Mouse (Mus musculus) ES-E14 (cell line): ENCODE data around the gene Uri1. TPM values are rescaled to one million over a fixed set of nuclear protein-coding genes. Genes with fewer than 3 reads are reported as not detected.

ENCODE experiments used
- DNase-seq: peaks from one replicate; pipeline ENCODE4 v3.0.0-alpha.2; 2013; ENCODE audit warnings: low read depth, low spot score
- H3K27ac ChIP-seq: 2 replicates; pipeline ENCODE4 v1.5.1; 2012; ENCODE audit warnings: low read depth, mild to moderate bottlenecking, low read length, moderate library complexity, mixed read lengths; ENCODE audit not compliant: poor library complexity, insufficient read depth, severe bottlenecking
- H3K36me3 ChIP-seq: 2 replicates; pipeline ENCODE4 v1.6.1; 2012; ENCODE audit warnings: mild to moderate bottlenecking, low read length, moderate library complexity, mixed read lengths; ENCODE audit not compliant: control insufficient read depth, poor library complexity, insufficient read depth, severe bottlenecking
- H3K4me1 ChIP-seq, 2 experiments: fragments of 150-350 bp in 1 of 2; sonication (generic) in 1 of 2; 2 replicates each; pipeline ENCODE4 v1.6.1; 2012; ENCODE audit warnings: low read length in 2 of 2, mild to moderate bottlenecking in 1 of 2, mixed read lengths in 1 of 2; ENCODE audit not compliant: control insufficient read depth in 2 of 2, insufficient read depth in 2 of 2, poor library complexity in 1 of 2
- H3K4me3 ChIP-seq, 2 experiments: fragments of 150-350 bp in 1 of 2; sonication (generic) in 1 of 2; 2 replicates each; pipeline ENCODE4 v1.5.1; 2012; ENCODE audit warnings: low read length in 2 of 2, low read depth in 1 of 2, mild to moderate bottlenecking in 1 of 2, mixed read lengths in 1 of 2; ENCODE audit not compliant: insufficient read depth in 1 of 2, poor library complexity in 1 of 2, severe bottlenecking in 1 of 2
- H3K9ac ChIP-seq: 2 replicates; pipeline ENCODE4 v1.6.1; 2012; ENCODE audit warnings: low read depth, mild to moderate bottlenecking, low read length, mixed read lengths; ENCODE audit not compliant: poor library complexity, insufficient read depth, severe bottlenecking
- H3K9me3 ChIP-seq: fragments of 150-350 bp; sonication (generic); 2 replicates; pipeline ENCODE4 v1.6.1; 2012; ENCODE audit warnings: low read depth, mild to moderate bottlenecking, low read length; ENCODE audit not compliant: control insufficient read depth, insufficient read depth
- CHD2 ChIP-seq: IDR thresholded peaks from 2 replicates; pipeline ENCODE4 v1.6.1; 2014; ENCODE audit warnings: mild to moderate bottlenecking, low read depth, low read length, inconsistent platforms
- HCFC1 ChIP-seq: IDR thresholded peaks from 2 replicates; pipeline ENCODE4 v1.6.1; 2012; ENCODE audit warnings: low read length, inconsistent platforms, borderline replicate concordance; ENCODE audit not compliant: insufficient read depth
- MAFK ChIP-seq: IDR thresholded peaks from 2 replicates; pipeline ENCODE4 v1.6.1; 2014; ENCODE audit warnings: mild to moderate bottlenecking, low read depth, low read length, inconsistent platforms; ENCODE audit not compliant: insufficient read depth
- ZC3H11A ChIP-seq: IDR thresholded peaks from 2 replicates; pipeline ENCODE4 v1.6.1; 2012; ENCODE audit warnings: low read depth, mild to moderate bottlenecking, inconsistent platforms, low read length, borderline replicate concordance
- ZNF384 ChIP-seq: IDR thresholded peaks from 2 replicates; pipeline ENCODE4 v1.6.1; 2012; ENCODE audit warnings: low read depth, low read length, inconsistent platforms
- in situ Hi-C, 2 experiments: fragments of 600-800 bp; cut with MboI; formaldehyde crosslinking; loops; one replicate each; pipeline ENCODE4 v1.15.1; 2025; ENCODE audit warnings: low sequenced_read_pairs in 2 of 2, inconsistent platforms in 1 of 2; ENCODE audit not compliant: unreplicated experiment in 2 of 2
- total RNA-seq: library from RNA; depleted of rRNA; stranded (reverse); fragments of 300-350 nt; gene quantifications from 2 replicates; pipeline ENCODE4 v1.2.3, GENCODE M21; 2012

Gene Uri1
- total RNA-seq, 1 experiment, result 68.4 TPM

- Histone ChIP-seq H3K9ac (no peak overlapping the region), H3K4me3 (peak overlapping the region in 1 of 2 experiments; percentile 18; a peak in 2 of 4 replicates), H3K4me1 (no peaks in the 10 kb centered on the region), H3K36me3 (no peaks in the 10 kb centered on the region), H3K27ac (no peak overlapping the region), H3K9me3 (no peaks in the 10 kb centered on the region)
- no peak for TF ChIP-seq HCFC1
- TF ChIP-seq MAFK, result no peak
- TF ChIP-seq CHD2, result no peak
- no peak for TF ChIP-seq ZC3H11A
- no peak for TF ChIP-seq ZNF384
- DNase-seq, result no peak
- in situ Hi-C loops, result no loop called here
These were observed 104.4 kb downstream of the Uri1 start for GRCm38 (mm10) chr7:37918926-37919325.

GRCm38 (mm10) chr7:37916762-37917439 is 106.5 kb downstream of the Uri1 start:
- Histone ChIP-seq H3K36me3 (no peaks in the 10 kb centered on the region), H3K4me3 (no peak overlapping the region), H3K4me1 (no peaks in the 10 kb centered on the region), H3K9ac (no peak overlapping the region), H3K27ac (no peak overlapping the region), H3K9me3 (no peaks in the 10 kb centered on the region)
- in situ Hi-C loops, result no loop called here
- no peak for DNase-seq
- TF ChIP-seq HCFC1 (no peak), CHD2 (no peak), MAFK (no peak), ZNF384 (no peak), ZC3H11A (no peak)

GRCm38 (mm10) chr7:37911802-37912122 is 111.6 kb downstream of the Uri1 start:
- no peaks in the 10 kb centered on the region for H3K36me3 ChIP-seq
- DNase-seq, result no peak
- no peak overlapping the region for H3K9ac ChIP-seq
- TF ChIP-seq CHD2, result no peak
- no peak for TF ChIP-seq MAFK
- TF ChIP-seq HCFC1, result no peak
- no peak for TF ChIP-seq ZNF384
- no peak for TF ChIP-seq ZC3H11A
- in situ Hi-C loops, result no loop called here
- H3K27ac ChIP-seq, result no peak overlapping the region
- no peak overlapping the region for H3K4me3 ChIP-seq
- no peaks in the 10 kb centered on the region for H3K9me3 ChIP-seq
- no peaks in the 10 kb centered on the region for H3K4me1 ChIP-seq

GRCm38 (mm10) chr7:37911114-37911801 is 112.1 kb downstream of the Uri1 start:
- TF ChIP-seq ZC3H11A (no peak), HCFC1 (no peak), MAFK (no peak), CHD2 (no peak), ZNF384 (no peak)
- Histone ChIP-seq H3K4me1 (no peaks in the 10 kb centered on the region), H3K9ac (no peak overlapping the region), H3K36me3 (no peaks in the 10 kb centered on the region), H3K9me3 (no peaks in the 10 kb centered on the region), H3K27ac (no peak overlapping the region), H3K4me3 (no peak overlapping the region)
- no peak for DNase-seq
- in situ Hi-C loops, result no loop called here
